Mouse (Mus musculus) retina, embryonic 14.5 days (tissue): ENCODE measurements around the gene Cacnb3.
"Not testable (repeated sequence)": the region's sequence is repeated elsewhere in the genome, so short reads cannot be mapped to it uniquely, and the experiment has no call there.

Experiments
- DNase-seq: peaks from one replicate; pipeline ENCODE4 v3.0.0-alpha.2; 2015; ENCODE audit warnings: low spot score

Cacnb3 gene

DNA sequence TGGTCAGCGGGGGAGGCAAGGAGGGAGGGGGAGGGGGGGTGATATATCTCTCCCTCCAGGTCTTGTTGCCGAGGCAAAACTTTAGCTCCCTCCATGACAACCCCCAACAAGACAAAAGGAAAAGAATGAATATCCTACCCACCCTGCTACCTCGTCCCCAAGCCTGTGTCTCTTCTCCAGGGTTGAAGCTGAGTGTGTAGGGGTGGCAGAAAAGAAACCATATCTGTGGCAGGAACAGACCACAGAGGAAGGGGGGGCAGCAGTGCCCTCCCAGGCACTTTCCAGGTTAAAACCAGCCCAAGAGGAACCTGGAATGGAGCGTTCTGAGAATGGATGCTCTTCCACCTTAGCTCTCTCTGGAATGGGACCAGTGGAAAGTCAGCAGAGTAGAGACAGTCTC lies at the start of gene Cacnb3:
TSS of gene Cacnb3 (plus strand) at position 301 of the 400 bp plus-strand sequence.
- DNase-seq = no peak

DNA sequence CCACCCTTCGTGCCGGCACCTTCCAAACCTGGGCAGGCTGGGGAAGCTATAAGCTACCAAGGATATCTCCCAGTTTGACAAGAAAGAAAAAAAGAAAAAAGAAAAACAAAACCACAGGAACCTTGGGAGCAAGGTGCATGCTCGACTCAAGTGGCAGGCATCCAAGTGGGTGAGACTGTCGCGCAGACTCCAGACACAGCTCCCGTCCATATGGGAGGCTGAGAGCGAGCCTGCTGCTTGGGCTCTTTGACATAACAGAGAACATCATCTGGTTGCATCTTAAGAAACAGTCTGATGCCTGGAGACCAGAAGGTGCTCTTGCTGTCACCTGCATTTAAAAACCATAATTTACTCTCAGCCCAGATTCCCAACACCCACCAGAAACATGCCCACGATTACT lies 48.2 kb upstream of the Cacnb3 start:
- DNase-seq = no peak

DNA sequence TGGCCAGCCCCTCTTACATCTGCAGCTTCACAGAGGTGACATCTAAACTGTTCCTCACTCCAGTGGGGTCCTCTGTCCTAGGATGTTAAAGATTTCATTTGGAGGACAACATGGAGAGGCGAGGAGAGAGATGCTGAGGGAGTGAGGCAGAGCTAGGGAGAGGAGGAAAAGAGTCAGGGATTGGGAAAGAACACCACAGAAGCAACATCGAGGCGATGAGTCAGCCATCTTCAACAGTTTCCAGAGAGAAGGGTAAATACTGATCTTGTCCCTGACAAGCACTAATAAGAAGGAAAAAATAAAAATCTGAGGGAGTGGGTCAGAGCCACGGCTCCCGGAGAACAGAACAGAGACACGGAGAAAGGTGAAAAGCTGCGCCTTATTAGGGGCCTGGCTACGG lies 47.6 kb upstream of the Cacnb3 start:
- no peak for DNase-seq

DNA sequence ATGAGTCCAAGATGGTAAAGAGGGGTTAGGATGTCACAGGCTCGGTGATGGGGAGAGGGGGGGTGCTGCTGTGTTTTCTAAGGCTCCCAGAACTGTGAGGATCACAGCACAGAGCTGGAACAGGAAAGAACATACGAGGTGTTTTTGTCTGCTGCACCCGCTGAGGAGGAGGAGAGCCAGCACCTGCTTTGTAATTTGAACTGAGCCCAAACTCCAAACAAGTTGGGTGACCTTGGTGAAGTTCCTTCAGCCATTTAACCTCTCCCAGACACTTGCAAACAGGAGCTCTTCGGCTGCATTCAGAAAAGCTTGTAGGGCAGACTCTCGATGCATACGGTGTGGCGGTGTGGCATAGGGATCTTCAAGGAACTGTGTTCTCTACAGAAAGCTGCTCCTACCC lies 45.2 kb upstream of the Cacnb3 start:
- DNase-seq = no peak

DNA sequence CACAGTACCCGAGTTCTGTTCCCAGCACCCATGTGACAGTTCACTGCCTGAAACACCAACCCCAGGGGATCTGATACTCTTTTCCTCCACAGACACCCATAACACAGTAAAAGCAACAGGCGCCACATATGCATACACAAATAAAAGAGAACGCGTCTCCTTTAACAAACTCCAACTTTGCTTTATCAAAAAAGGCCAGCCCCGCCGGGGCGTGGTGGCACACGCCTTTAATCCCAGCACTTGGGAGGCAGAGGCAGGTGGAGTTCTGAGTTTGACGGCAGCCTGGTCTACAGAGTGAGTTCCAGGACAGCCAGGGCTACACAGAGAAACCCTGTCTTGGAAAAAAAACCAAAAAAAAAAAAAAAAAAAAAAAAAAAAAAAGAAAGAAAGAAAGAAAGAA lies 44.5 kb upstream of the Cacnb3 start:
- DNase-seq = not testable (repeated sequence)

DNA sequence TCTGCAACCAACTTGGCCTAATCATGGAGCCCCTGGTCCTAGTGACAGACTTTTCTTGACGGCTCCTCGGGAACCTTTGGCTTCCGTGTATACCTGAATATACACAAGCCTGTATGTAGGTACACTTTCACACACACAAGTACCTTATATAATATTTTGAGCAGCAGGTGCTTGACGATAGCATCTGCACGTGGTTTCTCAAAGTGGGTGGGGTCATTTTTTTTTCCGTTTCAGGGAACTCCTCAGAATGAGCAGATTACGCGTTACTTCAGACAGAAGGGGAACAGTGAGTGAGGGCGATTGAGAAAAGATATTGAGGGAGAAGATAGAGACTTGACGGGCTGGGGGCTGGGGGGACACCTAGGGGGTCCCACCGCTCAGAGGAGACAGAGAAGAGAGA lies 42.9 kb upstream of the Cacnb3 start:
- DNase-seq = no peak

DNA sequence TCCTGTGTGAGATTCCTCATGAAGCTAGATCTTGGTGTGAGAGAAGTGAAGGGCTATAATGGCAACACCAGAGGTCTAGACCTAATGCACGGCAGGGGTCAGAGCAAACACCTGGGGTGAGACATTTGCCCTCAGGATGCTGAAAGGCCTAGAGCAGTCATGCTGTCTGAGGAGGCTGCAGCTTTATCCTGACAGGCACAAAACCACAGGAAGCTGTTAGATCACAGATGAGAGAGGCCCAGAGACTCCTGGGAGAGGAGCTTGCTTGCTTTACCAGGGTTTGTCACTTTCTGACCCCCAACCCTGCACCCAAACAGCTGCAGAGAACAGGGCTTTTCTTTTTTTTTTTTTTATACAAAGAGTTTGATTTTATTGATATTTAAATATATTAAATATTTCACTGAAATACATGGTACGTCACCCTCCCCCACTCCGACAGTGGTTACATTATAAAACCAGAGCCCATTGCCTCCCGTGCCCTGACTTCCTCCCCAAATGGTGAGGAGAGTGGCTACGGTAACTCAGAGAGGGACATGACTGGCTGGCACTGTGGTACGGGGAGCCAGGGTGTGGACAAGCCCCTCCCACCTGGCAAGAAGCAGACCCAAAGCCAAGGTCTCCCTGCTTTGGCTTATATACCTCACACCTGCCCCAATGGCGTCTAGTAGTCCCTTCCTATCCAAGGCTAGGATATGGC lies 40.9 kb upstream of the Cacnb3 start:
- DNase-seq = no peak

DNA sequence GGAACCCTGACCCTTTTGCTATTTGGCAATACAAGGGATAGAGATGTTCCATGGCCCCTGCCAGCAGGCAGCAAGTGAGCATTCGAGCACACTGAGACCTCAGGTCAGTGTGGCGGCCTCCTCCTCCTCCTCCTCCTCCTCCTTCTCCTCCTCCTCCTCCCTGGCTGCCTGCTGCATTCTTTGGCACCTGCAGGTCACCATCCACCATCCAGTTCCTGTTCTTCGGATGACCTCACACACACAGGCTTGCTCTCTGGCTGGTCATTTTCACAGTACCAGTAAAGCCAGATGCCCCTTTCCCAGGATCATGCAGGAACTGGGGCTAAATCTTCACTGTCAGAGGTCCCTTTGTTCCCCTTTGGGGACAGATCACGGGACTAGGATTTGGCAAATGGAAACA lies 39.2 kb upstream of the Cacnb3 start:
- DNase-seq = no peak

DNA sequence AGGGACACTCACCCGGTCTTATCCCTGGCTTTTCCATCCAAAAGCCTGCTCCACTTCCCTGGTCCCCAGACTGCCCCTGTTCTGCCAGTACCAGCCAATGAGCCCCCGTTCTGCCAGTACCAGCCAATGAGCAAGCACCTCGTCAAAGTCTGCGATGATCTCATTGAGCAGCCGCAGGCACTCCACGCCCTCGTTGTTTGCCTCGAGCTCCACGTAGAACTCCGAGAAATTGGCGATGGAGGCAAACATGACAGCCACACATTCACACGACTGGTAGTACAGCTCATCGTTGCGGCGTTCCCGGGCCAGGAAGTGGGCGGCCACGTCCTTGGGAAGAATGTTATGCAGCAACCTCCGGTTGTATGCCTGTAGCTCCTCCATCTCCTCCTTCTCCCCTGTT lies 36.4 kb upstream of the Cacnb3 start:
- DNase-seq = no peak

DNA sequence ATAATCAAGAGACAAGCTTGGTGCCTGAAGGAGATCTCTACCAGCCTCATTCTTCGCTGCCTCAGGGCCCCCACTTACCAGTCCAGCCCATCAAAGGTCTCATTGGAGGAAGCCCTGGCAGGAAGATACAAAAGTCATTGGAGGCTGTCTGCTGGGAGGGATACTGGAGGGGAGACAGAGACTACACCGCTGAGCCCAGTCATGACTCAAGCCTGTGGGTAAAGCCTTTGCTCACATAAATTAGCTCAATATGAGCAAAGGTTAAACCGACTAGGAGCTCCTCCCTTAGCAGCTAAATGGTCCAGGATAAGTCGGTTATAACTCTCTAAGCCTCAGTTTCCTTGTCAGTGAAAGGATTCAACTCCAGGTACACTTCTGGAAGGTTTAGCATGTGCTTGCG lies 35.6 kb upstream of the Cacnb3 start:
- no peak for DNase-seq

DNA sequence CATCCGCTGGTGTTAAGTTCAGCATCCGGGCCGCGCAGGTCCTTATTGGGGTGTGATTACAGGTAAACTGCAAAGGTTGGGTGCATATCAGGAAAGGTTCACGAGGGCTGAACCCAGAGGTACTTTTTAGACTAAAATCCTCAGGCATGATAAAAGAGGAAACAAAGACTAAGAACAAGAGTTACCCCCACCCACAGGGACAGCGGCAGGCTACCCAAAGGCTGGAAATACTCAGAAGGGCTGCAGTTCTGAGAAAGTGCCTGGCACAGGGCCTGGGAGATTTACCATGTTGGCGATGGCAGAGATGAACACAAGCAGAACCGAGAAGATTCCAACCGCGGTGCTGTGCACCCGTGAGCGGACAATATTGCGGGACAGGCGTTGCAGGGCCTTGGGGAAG lies 34.0 kb upstream of the Cacnb3 start:
- DNase-seq = no peak

DNA sequence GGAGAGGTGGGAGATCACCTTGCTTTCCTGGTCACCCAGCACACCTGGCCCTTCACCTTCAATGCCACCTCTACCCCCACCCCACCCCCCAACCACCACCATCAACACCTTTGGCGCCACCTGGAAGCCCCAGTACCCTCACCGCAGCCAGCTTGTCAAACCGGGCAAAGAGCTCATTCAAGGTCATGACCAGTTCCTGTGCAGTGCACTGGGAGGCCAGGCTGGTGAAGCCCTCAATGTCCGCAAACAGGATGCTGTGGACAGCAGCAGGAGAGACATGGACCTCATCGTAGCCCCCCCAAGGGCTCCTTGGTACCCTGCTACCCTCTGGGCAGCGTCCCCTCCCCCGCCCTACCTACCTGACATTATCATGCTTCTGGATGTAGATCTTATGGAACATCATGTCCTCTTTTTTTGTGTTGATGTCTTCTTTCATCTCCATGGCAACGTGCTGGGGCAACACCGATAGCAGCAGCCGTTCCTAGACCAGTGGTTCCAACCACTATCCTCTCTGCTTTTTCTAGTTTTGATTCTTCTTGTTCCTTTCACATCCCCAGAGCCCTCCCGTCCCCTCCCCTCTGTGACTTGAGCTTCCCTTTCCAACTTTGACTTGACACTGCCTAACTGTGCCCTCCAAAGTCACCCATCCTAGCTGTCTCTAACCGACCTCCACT lies 30.5 kb upstream of the Cacnb3 start:
- no peak for DNase-seq

DNA sequence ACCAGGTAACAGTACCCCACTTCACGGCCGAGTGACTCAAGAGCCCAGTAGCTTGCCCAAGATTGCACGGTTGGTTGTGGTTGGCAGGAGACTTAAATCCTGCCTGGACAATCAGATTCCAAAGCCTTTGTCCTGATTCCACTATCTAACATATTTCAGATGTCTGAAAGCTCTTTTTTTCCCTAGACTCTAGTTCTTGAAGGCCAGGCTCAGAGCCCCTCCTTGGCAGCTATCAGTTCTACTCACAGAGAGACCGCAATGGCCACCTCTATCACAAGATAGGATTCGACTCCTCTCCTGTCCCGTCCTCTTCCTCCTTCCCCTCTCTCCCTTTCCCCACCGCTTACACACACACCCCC lies 28.8 kb upstream of the Cacnb3 start:
- no peak for DNase-seq

DNA sequence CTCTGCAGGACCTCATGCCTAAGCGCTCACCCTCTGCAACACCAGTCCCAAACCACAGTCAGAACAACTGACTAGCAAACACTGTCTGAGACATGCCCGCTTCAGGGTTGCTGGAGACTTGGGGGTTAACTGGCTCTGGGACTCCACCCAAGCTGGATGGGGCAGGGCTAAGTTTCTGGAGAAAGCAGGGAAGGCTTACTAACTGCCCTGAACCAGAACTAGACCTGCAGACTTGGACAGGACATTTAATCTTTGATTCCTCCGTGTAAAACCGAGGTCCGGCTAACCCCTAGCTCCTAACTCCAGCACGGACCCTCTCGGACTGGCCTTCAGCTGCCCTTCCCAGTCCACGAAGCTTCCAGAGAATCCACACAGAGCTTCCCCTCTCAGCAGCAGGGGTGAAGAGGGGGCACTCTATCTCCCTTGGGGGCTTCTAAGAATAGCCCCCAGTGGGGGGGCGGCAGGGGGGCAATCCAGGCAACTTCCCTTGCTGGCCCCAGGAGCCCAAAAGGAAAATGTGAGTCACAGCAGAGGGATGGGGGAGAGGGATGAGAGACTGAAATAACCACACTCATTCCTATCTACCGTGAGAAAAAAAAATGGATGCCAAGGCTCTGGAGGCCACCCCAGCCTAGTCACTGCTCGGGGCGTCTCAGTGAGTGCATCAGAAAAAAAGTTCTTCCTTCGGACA lies 28.3 kb upstream of the Cacnb3 start:
- DNase-seq = no peak

DNA sequence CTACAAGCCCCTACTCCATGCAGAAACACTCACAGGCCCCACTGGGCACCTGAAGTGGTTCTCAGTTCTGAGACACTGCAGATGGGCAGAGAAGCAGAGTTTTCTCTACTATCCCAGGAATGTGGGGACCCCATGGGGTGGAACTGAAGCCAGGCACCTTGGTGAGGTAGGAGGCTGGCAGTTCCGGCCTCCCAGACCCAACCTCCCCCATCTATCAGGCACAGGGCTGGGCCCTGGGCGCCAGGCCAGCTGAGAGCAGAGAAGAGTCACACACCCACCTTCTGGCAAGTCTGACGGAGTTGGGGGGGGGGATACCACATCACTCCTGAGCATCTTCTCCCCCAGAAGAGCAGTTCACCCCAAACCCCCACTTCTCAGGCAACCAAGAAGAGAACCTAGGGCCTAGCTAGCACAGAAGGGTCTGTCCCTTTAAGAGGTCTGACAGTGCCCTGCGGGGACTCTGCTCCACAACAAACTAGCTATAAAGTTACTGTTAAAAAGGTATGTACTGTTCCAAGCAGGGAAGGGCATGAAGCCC lies 27.6 kb upstream of the Cacnb3 start:
- no peak for DNase-seq

DNA sequence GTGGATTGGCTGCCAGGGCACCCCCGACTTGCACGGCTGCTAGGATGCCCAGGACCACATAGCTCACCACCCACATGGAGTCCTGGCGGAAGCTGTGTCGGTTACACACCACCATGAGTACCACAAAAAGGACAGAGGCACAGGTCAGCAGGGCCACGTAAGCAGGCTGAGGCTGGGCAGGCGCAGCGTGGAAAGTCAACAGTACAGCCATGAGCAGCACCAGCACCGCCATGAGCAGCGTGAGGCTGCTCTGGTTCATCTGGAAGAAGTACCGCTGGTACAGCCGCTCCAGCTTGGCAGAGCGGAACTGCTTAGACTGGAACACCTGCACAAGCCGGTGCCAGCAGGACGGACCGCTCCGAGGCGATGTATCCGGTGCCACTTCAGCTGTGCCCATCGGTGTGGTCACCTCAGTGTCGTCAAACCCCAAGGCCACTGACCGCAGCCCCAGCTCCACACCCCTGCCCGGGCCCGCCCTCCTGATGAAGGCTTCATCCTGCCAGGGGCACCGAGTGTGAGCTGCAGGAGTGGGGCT lies 26.5 kb upstream of the Cacnb3 start:
- no peak for DNase-seq

DNA sequence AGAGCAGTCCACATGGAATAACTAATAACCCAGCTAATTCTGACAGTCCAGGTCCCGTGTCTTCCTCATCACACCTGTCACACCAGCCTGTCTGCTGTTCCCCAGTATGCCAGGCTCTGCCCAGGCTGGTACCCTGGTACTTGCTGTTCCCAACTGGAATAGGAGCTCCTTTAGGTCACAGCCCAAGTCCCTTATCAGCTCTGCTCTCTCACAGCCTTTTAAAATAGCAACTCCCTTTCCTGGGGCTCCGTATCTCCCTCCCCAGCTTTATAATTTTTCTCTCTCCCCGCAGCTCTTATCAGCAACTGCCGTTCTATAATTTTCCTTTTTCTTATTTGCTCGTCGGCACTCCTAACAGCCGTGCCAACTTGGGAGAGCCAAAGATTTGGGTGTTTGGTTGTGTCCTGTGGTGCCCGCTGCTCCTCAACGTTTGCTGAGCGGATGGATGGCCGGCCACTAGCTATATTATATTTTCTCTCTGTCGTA lies 24.5 kb upstream of the Cacnb3 start:
- no peak for DNase-seq

DNA sequence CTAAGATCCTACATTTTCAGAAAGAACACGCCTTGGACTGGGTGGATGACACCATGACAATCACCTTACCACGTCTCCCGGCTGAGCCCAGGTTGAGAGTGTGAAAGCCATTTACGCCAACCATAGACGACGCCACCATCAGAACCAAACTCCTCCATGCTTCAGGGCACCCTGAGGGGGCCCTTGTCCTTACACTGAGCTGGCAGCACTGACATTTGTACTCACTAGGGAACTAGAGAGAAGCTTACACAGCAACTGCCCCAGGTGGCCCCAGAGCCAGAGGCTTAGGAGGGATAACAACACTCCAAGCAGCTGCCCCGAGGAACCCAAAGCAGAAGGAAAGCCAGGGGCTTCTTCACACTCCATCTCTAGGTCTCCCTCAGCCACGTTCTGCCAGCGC lies 23.9 kb upstream of the Cacnb3 start:
- DNase-seq = no peak

DNA sequence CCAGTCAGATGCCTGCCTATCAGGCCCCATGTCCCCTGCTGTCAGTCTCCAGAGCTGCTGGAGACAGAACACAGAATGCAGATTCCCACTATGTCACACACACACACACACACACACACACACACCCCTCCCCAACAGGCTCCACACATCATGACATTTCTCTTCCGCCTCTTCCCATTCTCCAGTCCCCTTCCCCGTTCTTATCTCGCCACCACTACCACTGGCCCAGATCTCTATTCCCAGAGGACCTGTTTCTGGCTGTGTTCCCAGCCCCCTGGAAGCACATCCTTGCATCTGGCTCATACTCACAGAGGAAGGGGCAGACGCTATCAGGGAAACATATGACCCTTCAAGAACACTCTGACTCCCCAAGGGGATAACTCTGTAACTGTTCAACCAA lies 23.1 kb upstream of the Cacnb3 start:
- DNase-seq = no peak

DNA sequence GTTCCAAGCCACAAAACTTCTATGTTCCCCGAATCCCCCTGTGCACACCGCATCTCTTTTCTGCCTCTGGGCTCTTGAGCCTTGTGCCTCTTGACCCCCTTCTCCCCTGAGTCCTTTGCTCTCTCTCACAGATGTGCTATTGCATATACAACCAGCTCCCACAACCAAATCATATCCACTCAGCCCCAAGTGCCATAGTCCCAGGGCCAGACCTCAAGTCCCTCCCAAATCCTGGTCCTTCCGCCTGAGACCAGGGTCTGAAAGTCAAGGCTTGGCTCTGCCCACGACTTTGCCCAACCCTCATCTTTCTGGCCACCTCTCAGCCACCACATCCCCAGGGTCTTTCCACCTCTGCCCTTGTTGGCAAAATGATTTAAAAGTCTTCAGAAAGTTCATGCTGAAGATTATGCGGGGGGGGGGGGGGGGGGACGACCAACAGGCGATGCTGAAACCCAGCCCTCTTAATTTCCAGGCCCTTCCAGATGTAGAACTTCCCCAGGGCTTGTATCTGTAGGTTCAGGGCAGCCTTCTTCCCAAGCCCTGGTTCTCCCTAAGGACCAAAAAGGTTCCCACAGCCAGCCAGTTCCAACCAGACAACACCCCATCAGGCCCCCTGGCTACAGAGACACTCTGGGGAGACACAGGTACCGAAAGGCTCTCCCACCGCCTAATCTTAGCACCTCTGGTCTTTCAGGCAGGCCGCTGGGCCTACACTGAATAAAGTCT lies 22.4 kb upstream of the Cacnb3 start:
- peak; percentile 17 for DNase-seq

DNA sequence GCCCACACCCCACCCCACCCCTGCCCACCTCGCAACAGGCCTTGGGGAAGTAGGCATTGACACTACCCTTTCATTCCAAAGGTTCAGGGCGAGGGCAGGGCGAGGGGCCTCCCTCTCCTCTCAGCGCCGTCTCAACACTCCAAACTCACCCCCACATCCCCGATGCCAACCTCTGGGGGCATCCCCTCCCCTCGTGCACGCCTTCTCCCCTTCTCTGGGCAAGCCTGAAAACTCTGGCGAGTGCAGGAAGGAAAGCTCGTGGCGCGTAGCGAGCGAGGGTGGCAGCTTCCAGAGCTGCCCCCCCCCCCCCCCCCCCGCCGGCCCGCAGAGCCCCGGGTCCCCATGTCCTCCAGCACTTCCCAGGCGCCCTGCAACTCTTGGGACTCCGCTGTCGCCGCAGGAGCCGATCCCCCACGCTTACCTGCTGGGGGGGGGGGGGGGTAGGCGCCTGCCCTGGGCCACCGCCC lies 21.8 kb upstream of the Cacnb3 start:
- peak; percentile 43 for DNase-seq
